Mouse (Mus musculus) testis, adult 2 months (tissue): ENCODE measurements at regions not wholly inside any gene's neighbourhood (a gene's known extent, or its start where the extent isn't known, plus 50 kb on each side); places are given as distances from the start of the nearest gene placed in this dataset.

ENCODE experiments used
- H3K27ac ChIP-seq: fragments of 200-500 bp; 2 replicates; pipeline ENCODE4 v1.5.1; 2012; ENCODE audit warnings: low read depth, low read length; ENCODE audit not compliant: control insufficient read depth, insufficient read depth
- H3K27me3 ChIP-seq: fragments of 200-500 bp; 2 replicates; pipeline ENCODE4 v1.6.1; 2012; ENCODE audit warnings: mild to moderate bottlenecking, low read length, moderate library complexity; ENCODE audit not compliant: control insufficient read depth, insufficient read depth
- H3K36me3 ChIP-seq: fragments of 200-500 bp; 2 replicates; pipeline ENCODE4 v1.6.1; 2012; ENCODE audit warnings: mild to moderate bottlenecking, low read length; ENCODE audit not compliant: control insufficient read depth, insufficient read depth
- H3K4me1 ChIP-seq: fragments of 200-500 bp; 2 replicates; pipeline ENCODE4 v1.6.1; 2012; ENCODE audit warnings: low read length; ENCODE audit not compliant: control insufficient read depth, insufficient read depth
- H3K4me3 ChIP-seq: fragments of 200-500 bp; 2 replicates; pipeline ENCODE4 v1.5.1; 2012; ENCODE audit warnings: low read depth, mild to moderate bottlenecking, low read length, moderate library complexity, mixed read lengths; ENCODE audit not compliant: control insufficient read depth
- CTCF ChIP-seq: fragments of 200-500 bp; IDR thresholded peaks from 2 replicates; pipeline ENCODE4 v1.5.1; 2012; ENCODE audit warnings: low read depth, mild to moderate bottlenecking, inconsistent platforms, low read length, moderate library complexity; ENCODE audit not compliant: control insufficient read depth, insufficient read depth, insufficient replicate concordance
- POLR2A ChIP-seq: fragments of 200-500 bp; IDR thresholded peaks from 2 replicates; pipeline ENCODE4 v1.6.1; 2012; ENCODE audit warnings: low read depth, mild to moderate bottlenecking, inconsistent platforms, low read length, moderate library complexity; ENCODE audit not compliant: control insufficient read depth

- no peaks in the 10 kb centered on the region for H3K27me3 ChIP-seq
- H3K4me3 ChIP-seq, result no peak overlapping the region
- TF ChIP-seq POLR2A (no peak), CTCF (no peak)
- H3K27ac ChIP-seq, result no peak overlapping the region
- no peaks in the 10 kb centered on the region for H3K4me1 ChIP-seq
- H3K36me3 ChIP-seq, result no peaks in the 10 kb centered on the region
Measured at GRCm38 (mm10) chr10:25857954-25858616, 220.0 kb upstream of the Gm9767 start.

- Histone ChIP-seq H3K36me3 (no peaks in the 10 kb centered on the region), H3K27ac (no peak overlapping the region), H3K4me1 (no peaks in the 10 kb centered on the region), H3K4me3 (no peak overlapping the region), H3K27me3 (no peaks in the 10 kb centered on the region)
- TF ChIP-seq POLR2A, result no peak
- TF ChIP-seq CTCF, result no peak
Measured at GRCm38 (mm10) chr10:25844348-25844747, 233.7 kb upstream of the Gm9767 start.

- no peaks in the 10 kb centered on the region for H3K27me3 ChIP-seq
- H3K4me1 ChIP-seq, result no peaks in the 10 kb centered on the region
- H3K27ac ChIP-seq, result no peak overlapping the region
- no peak for TF ChIP-seq POLR2A
- TF ChIP-seq CTCF, result no peak
- H3K36me3 ChIP-seq, result no peaks in the 10 kb centered on the region
- H3K4me3 ChIP-seq, result no peak overlapping the region
Measured at GRCm38 (mm10) chr10:25829275-25829674, 248.8 kb upstream of the Gm9767 start.

- no peak overlapping the region for H3K27ac ChIP-seq
- no peak for TF ChIP-seq CTCF
- no peak for TF ChIP-seq POLR2A
Measured at GRCm38 (mm10) chr10:25804223-25804622, 268.2 kb upstream of the Smlr1 start.

GRCm38 (mm10) chr10:25801499-25801898 is 265.4 kb upstream of the Smlr1 start:
- Histone ChIP-seq H3K36me3 (no peaks in the 10 kb centered on the region), H3K27me3 (no peaks in the 10 kb centered on the region), H3K4me3 (no peak overlapping the region), H3K4me1 (no peaks in the 10 kb centered on the region), H3K27ac (no peak overlapping the region)
- TF ChIP-seq POLR2A, result no peak
- TF ChIP-seq CTCF, result no peak

More at GRCm38 (mm10) chr10:25804223-25804622, 268.2 kb upstream of the Smlr1 start:
- no peaks in the 10 kb centered on the region for H3K27me3 ChIP-seq
- H3K36me3 ChIP-seq, result no peaks in the 10 kb centered on the region
- H3K4me1 ChIP-seq, result no peaks in the 10 kb centered on the region
- no peak overlapping the region for H3K4me3 ChIP-seq

- no peak for TF ChIP-seq CTCF
- no peak for TF ChIP-seq POLR2A
- no peak overlapping the region for H3K27ac ChIP-seq
- no peaks in the 10 kb centered on the region for H3K36me3 ChIP-seq
- H3K4me1 ChIP-seq, result no peaks in the 10 kb centered on the region
- H3K27me3 ChIP-seq, result no peaks in the 10 kb centered on the region
- no peak overlapping the region for H3K4me3 ChIP-seq
Measured at GRCm38 (mm10) chr10:25798881-25799280, 262.8 kb upstream of the Smlr1 start.

- H3K27me3 ChIP-seq, result no peaks in the 10 kb centered on the region
- TF ChIP-seq POLR2A (no peak), CTCF (no peak)
- no peaks in the 10 kb centered on the region for H3K36me3 ChIP-seq
- H3K27ac ChIP-seq, result no peak overlapping the region
- H3K4me1 ChIP-seq, result no peaks in the 10 kb centered on the region
- no peak overlapping the region for H3K4me3 ChIP-seq
Measured at GRCm38 (mm10) chr10:25790363-25790821, 254.3 kb upstream of the Smlr1 start.
